Mouse (Mus musculus) forebrain, embryonic 13.5 days (tissue): ENCODE measurements around the gene Crtc1. TPM values are rescaled to one million over a fixed set of nuclear protein-coding genes. Genes with fewer than 3 reads are reported as not detected.

Source experiments
- ATAC-seq: fragments of 200-750 bp; cut with Nextera tagmentation; 2 replicates; pipeline ENCODE4 v1.8.0; 2017
- H3K27ac ChIP-seq: fragments of 300-500 bp; sonication (generic); 2 replicates; pipeline ENCODE4 v1.5.1; 2015; ENCODE audit warnings: inconsistent platforms, mild to moderate bottlenecking, moderate library complexity
- H3K27me3 ChIP-seq: fragments of 300-500 bp; sonication (generic); 2 replicates; pipeline ENCODE4 v1.6.1; 2015; ENCODE audit warnings: mild to moderate bottlenecking, inconsistent platforms
- H3K36me3 ChIP-seq: fragments of 300-500 bp; sonication (generic); 2 replicates; pipeline ENCODE4 v1.6.1; 2015; ENCODE audit warnings: mild to moderate bottlenecking, inconsistent platforms; ENCODE audit not compliant: poor library complexity, severe bottlenecking
- H3K4me1 ChIP-seq: fragments of 300-500 bp; sonication (generic); 2 replicates; pipeline ENCODE4 v1.6.1; 2015; ENCODE audit warnings: inconsistent platforms
- H3K4me2 ChIP-seq: fragments of 300-500 bp; sonication (generic); 2 replicates; pipeline ENCODE4 v1.6.1; 2015; ENCODE audit warnings: inconsistent platforms, mild to moderate bottlenecking, moderate library complexity
- H3K4me3 ChIP-seq: fragments of 300-500 bp; sonication (generic); 2 replicates; pipeline ENCODE4 v1.5.1; 2015; ENCODE audit warnings: mild to moderate bottlenecking, inconsistent platforms
- H3K9ac ChIP-seq: fragments of 300-500 bp; sonication (generic); 2 replicates; pipeline ENCODE4 v1.6.1; 2015; ENCODE audit warnings: mild to moderate bottlenecking, inconsistent platforms
- H3K9me3 ChIP-seq: fragments of 300-500 bp; sonication (generic); replicated peaks from 2 replicates; pipeline ENCODE4 v1.6.1; 2016; ENCODE audit warnings: inconsistent platforms
- whole genome bisulfite sequencing: fragments of 180-500 bp; shearing (Covaris S2); methylation state at CpG from one replicate; pipeline ENCODE4 v1.1.7; 2015; 5-methylcytosine and 5-hydroxymethylcytosine counted together
- polyA plus RNA-seq: library from polyadenylated mRNA; unstranded; fragments of >200 nt; fragmentation: Nextera tagmentation; extraction: Ambion mirVana; gene quantifications from 2 replicates; pipeline ENCODE4 v1.2.1, GENCODE M21; 2015

Gene Crtc1
- polyA plus RNA-seq, 1 experiment from 2014 or later: 23.4 TPM

GRCm38 (mm10) chr8:70396184-70396583, 43.2 kb downstream of the Crtc1 start:
- Histone ChIP-seq H3K36me3 (peaks cover 30% of the 10 kb centered on the region), H3K4me2 (no peak overlapping the region), H3K9me3 (no peaks in the 10 kb centered on the region), H3K4me1 (no peaks in the 10 kb centered on the region), H3K4me3 (no peak overlapping the region), H3K27ac (no peak overlapping the region), H3K27me3 (no peaks in the 10 kb centered on the region), H3K9ac (peak overlapping the region; percentile 43; the same call in 1 of the 2 replicates)
- no peak for ATAC-seq
- WGBS: 77% methylated on average over 5 of the region's 5 CpGs

GRCm38 (mm10) chr8:70395649-70396048, 43.7 kb downstream of the Crtc1 start:
- H3K4me3 ChIP-seq: no peak overlapping the region
- no peaks in the 10 kb centered on the region for H3K4me1 ChIP-seq
- H3K4me2 ChIP-seq: no peak overlapping the region
- WGBS: 79% methylated on average over 5 of the region's 5 CpGs
- no peak for ATAC-seq
- no peaks in the 10 kb centered on the region for H3K9me3 ChIP-seq
- H3K36me3 ChIP-seq: peaks cover 36% of the 10 kb centered on the region
- no peaks in the 10 kb centered on the region for H3K27me3 ChIP-seq
- peak overlapping the region; percentile 43; the same call in 1 of the 2 replicates for H3K9ac ChIP-seq
- H3K27ac ChIP-seq: no peak overlapping the region

- Histone ChIP-seq H3K4me3 (no peak overlapping the region), H3K4me2 (no peak overlapping the region), H3K9ac (no peak overlapping the region), H3K27ac (no peak overlapping the region), H3K36me3 (peaks cover 37% of the 10 kb centered on the region), H3K27me3 (no peaks in the 10 kb centered on the region), H3K9me3 (no peaks in the 10 kb centered on the region), H3K4me1 (no peaks in the 10 kb centered on the region)
- WGBS: 84% methylated on average over 8 of the region's 8 CpGs
- ATAC-seq: no peak
Observed at GRCm38 (mm10) chr8:70394269-70394998, 44.9 kb downstream of the Crtc1 start.

- Histone ChIP-seq H3K4me3 (no peak overlapping the region), H3K27me3 (no peaks in the 10 kb centered on the region), H3K9me3 (no peaks in the 10 kb centered on the region), H3K9ac (no peak overlapping the region), H3K4me1 (no peaks in the 10 kb centered on the region), H3K27ac (no peak overlapping the region), H3K4me2 (no peak overlapping the region), H3K36me3 (peaks cover 47% of the 10 kb centered on the region)
- no peak for ATAC-seq
- WGBS: 87% methylated on average over 5 of the region's 5 CpGs
Observed at GRCm38 (mm10) chr8:70393087-70393486, 46.3 kb downstream of the Crtc1 start.

- Histone ChIP-seq H3K4me3 (no peak overlapping the region), H3K36me3 (peaks cover 70% of the 10 kb centered on the region), H3K9ac (peak overlapping the region; percentile 31; the same call in 1 of the 2 replicates), H3K27ac (no peak overlapping the region), H3K27me3 (no peaks in the 10 kb centered on the region), H3K4me2 (no peak overlapping the region), H3K4me1 (no peaks in the 10 kb centered on the region), H3K9me3 (no peaks in the 10 kb centered on the region)
- ATAC-seq: no peak
- 94% methylated on average over 2 of the region's 2 CpGs for WGBS
Observed at GRCm38 (mm10) chr8:70389678-70390077, 49.7 kb downstream of the Crtc1 start.

GRCm38 (mm10) chr8:70383287-70383686, 56.1 kb downstream of the Crtc1 start:
- H3K9ac ChIP-seq: no peak overlapping the region
- H3K4me2 ChIP-seq: no peak overlapping the region
- peaks cover 25% of the 10 kb centered on the region for H3K27me3 ChIP-seq
- WGBS: 50% methylated on average over 3 of the region's 3 CpGs
- H3K36me3 ChIP-seq: peaks cover 41% of the 10 kb centered on the region
- no peaks in the 10 kb centered on the region for H3K4me1 ChIP-seq
- peak; percentile 60; the same call in 1 of the 2 replicates for ATAC-seq
- H3K27ac ChIP-seq: no peak overlapping the region
- no peak overlapping the region for H3K4me3 ChIP-seq
- H3K9me3 ChIP-seq: no peaks in the 10 kb centered on the region

- H3K9ac ChIP-seq: no peak overlapping the region
- WGBS: 85% methylated on average over 12 of the region's 12 CpGs
- H3K4me3 ChIP-seq: no peak overlapping the region
- peaks cover 11% of the 10 kb centered on the region for H3K36me3 ChIP-seq
- no peak overlapping the region for H3K4me2 ChIP-seq
- no peak overlapping the region for H3K27ac ChIP-seq
- no peak for ATAC-seq
- no peaks in the 10 kb centered on the region for H3K9me3 ChIP-seq
- peaks cover 8% of the 10 kb centered on the region for H3K4me1 ChIP-seq
- peaks cover 57% of the 10 kb centered on the region for H3K27me3 ChIP-seq
Observed at GRCm38 (mm10) chr8:70380069-70380468, 59.3 kb downstream of the Crtc1 start.

- WGBS: 11% methylated on average over 15 of the region's 15 CpGs
- H3K4me2 ChIP-seq: no peak overlapping the region
- no peak for ATAC-seq
Observed at GRCm38 (mm10) chr8:70377049-70377448, 62.3 kb downstream of the Crtc1 start.

GRCm38 (mm10) chr8:70376275-70376741, 63.1 kb downstream of the Crtc1 start:
- Histone ChIP-seq H3K9me3 (no peaks in the 10 kb centered on the region), H3K36me3 (no peaks in the 10 kb centered on the region), H3K4me1 (peaks cover 25% of the 10 kb centered on the region), H3K4me3 (peak overlapping the region; percentile 4; the same call in 1 of the 2 replicates), H3K9ac (no peak overlapping the region), H3K27ac (no peak overlapping the region), H3K4me2 (peak overlapping the region; percentile 10; the same call in 1 of the 2 replicates), H3K27me3 (peaks cover 95% of the 10 kb centered on the region)
- WGBS: 6% methylated on average over 37 of the region's 37 CpGs
- no peak for ATAC-seq

More at GRCm38 (mm10) chr8:70377049-70377448, 62.3 kb downstream of the Crtc1 start:
- H3K4me3 ChIP-seq: no peak overlapping the region
- H3K9ac ChIP-seq: no peak overlapping the region
- H3K4me1 ChIP-seq: peaks cover 25% of the 10 kb centered on the region
- no peak overlapping the region for H3K27ac ChIP-seq
- no peaks in the 10 kb centered on the region for H3K36me3 ChIP-seq
- peaks cover 88% of the 10 kb centered on the region for H3K27me3 ChIP-seq
- H3K9me3 ChIP-seq: no peaks in the 10 kb centered on the region

- Histone ChIP-seq H3K4me2 (no peak overlapping the region), H3K4me3 (peak overlapping the region; percentile 35), H3K27ac (no peak overlapping the region), H3K9me3 (no peaks in the 10 kb centered on the region), H3K4me1 (peaks cover 25% of the 10 kb centered on the region), H3K9ac (no peak overlapping the region), H3K27me3 (peaks cover 98% of the 10 kb centered on the region), H3K36me3 (no peaks in the 10 kb centered on the region)
- ATAC-seq: peak; percentile 39; the same call in 1 of the 2 replicates
- WGBS: 5% methylated on average over 35 of the region's 35 CpGs
Observed at GRCm38 (mm10) chr8:70375212-70375859, 64.0 kb downstream of the Crtc1 start.

GRCm38 (mm10) chr8:70374318-70374927, 65.0 kb downstream of the Crtc1 start:
- Histone ChIP-seq H3K27ac (no peak overlapping the region), H3K4me3 (peak overlapping the region; percentile 35), H3K27me3 (peaks cover 94% of the 10 kb centered on the region), H3K9me3 (no peaks in the 10 kb centered on the region), H3K4me2 (peak overlapping the region; percentile 56), H3K36me3 (no peaks in the 10 kb centered on the region), H3K9ac (no peak overlapping the region), H3K4me1 (peaks cover 25% of the 10 kb centered on the region)
- WGBS: under 1% methylated on average over 44 of the region's 53 CpGs
- peak; percentile 69 for ATAC-seq
